Mouse (Mus musculus) neural tube, embryonic 14.5 days (tissue): ENCODE data around the gene Slc24a3. TPM values are rescaled to one million over a fixed set of nuclear protein-coding genes. Genes with fewer than 3 reads are reported as not detected.

Experiments
- ATAC-seq: fragments of 200-750 bp; cut with Nextera tagmentation; 2 replicates; pipeline ENCODE4 v1.8.0; 2017; ENCODE audit warnings: low read depth, mild to moderate bottlenecking, moderate TSS enrichment, moderate library complexity
- H3K27ac ChIP-seq: fragments of 300-500 bp; sonication (generic); 2 replicates; pipeline ENCODE4 v1.5.1; 2014; ENCODE audit warnings: low read depth, mild to moderate bottlenecking, control low read depth, low read length, moderate library complexity, mixed read lengths
- H3K27me3 ChIP-seq: fragments of 300-500 bp; sonication (generic); 2 replicates; pipeline ENCODE4 v1.6.1; 2014; ENCODE audit warnings: low read length; ENCODE audit not compliant: control insufficient read depth, insufficient read depth
- H3K36me3 ChIP-seq: fragments of 300-500 bp; sonication (generic); 2 replicates; pipeline ENCODE4 v1.6.1; 2014; ENCODE audit warnings: low read length, mixed read lengths; ENCODE audit not compliant: control insufficient read depth, insufficient read depth
- H3K4me1 ChIP-seq: fragments of 300-500 bp; sonication (generic); 2 replicates; pipeline ENCODE4 v1.6.1; 2014; ENCODE audit warnings: low read length; ENCODE audit not compliant: control insufficient read depth, insufficient read depth
- H3K4me2 ChIP-seq: fragments of 300-500 bp; sonication (generic); 2 replicates; pipeline ENCODE4 v1.6.1; 2014; ENCODE audit warnings: mild to moderate bottlenecking, low read depth, low read length, control low read depth
- H3K4me3 ChIP-seq: fragments of 300-500 bp; sonication (generic); 2 replicates; pipeline ENCODE4 v1.5.1; 2014; ENCODE audit warnings: low read depth, low read length, control low read depth, mixed read lengths
- H3K9ac ChIP-seq: fragments of 300-500 bp; sonication (generic); replicated peaks from 2 replicates; pipeline ENCODE4 v1.6.1; 2014; ENCODE audit warnings: low read depth, mild to moderate bottlenecking, control low read depth, low read length, mixed read lengths
- H3K9me3 ChIP-seq: fragments of 300-500 bp; sonication (generic); 2 replicates; pipeline ENCODE4 v1.6.1; 2016; ENCODE audit warnings: low read length; ENCODE audit not compliant: control insufficient read depth
- WGBS: fragments of 180-500 bp; shearing (Covaris S2); extraction: QIAGEN DNeasy Blood & Tissue Kit; methylation state at CpG from one replicate; pipeline ENCODE4 v1.1.7; 2014; 5-methylcytosine and 5-hydroxymethylcytosine counted together
- polyA plus RNA-seq: library from polyadenylated mRNA; unstranded; fragments of >200 nt; fragmentation: Nextera tagmentation; extraction: Ambion mirVana; gene quantifications from 2 replicates; pipeline ENCODE4 v1.2.1, GENCODE M21; 2014

Gene Slc24a3
- polyA plus RNA-seq, 1 experiment from 2014 or later, result 31.2 TPM

DNA sequence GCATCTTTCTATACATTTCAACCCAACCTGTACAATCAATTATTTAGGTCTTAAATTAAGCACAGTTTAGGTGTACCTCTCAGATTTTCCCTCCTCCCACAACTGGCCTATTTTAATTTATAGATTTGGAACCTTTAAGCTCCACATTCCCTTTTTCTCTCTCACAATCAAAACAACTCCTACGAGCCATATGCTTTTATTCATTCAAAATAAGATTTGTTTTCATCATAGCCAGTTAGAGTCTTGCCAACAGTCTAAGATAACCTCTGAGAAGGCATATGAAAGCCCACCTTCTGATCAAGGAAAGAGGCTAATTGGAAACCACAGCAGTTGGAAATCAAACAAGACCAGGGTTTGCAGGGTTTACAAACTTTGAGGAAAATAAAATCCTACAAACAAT, 177.0 kb downstream of the Slc24a3 start:
- WGBS, result 82% methylated on average over 1 of the region's 1 CpGs
- no peak for ATAC-seq

GRCm38 (mm10) chr2:145353801-145354200, 186.2 kb downstream of the Slc24a3 start:
- whole genome bisulfite sequencing, result 79% methylated on average over 1 of the region's 1 CpGs
- ATAC-seq, result no peak
- Histone ChIP-seq H3K9ac (no peak overlapping the region), H3K4me1 (no peaks in the 10 kb centered on the region), H3K27ac (no peak overlapping the region), H3K27me3 (no peaks in the 10 kb centered on the region), H3K4me3 (no peak overlapping the region), H3K9me3 (no peaks in the 10 kb centered on the region), H3K36me3 (no peaks in the 10 kb centered on the region), H3K4me2 (no peak overlapping the region)

More for the DNA sequence above, 177.0 kb downstream of the Slc24a3 start:
- no peak overlapping the region for H3K9ac ChIP-seq
- H3K27me3 ChIP-seq, result no peaks in the 10 kb centered on the region
- no peak overlapping the region for H3K4me3 ChIP-seq
- H3K27ac ChIP-seq, result no peak overlapping the region
- no peak overlapping the region for H3K4me2 ChIP-seq
- H3K4me1 ChIP-seq, result no peaks in the 10 kb centered on the region
- H3K9me3 ChIP-seq, result no peaks in the 10 kb centered on the region
- H3K36me3 ChIP-seq, result no peaks in the 10 kb centered on the region

DNA sequence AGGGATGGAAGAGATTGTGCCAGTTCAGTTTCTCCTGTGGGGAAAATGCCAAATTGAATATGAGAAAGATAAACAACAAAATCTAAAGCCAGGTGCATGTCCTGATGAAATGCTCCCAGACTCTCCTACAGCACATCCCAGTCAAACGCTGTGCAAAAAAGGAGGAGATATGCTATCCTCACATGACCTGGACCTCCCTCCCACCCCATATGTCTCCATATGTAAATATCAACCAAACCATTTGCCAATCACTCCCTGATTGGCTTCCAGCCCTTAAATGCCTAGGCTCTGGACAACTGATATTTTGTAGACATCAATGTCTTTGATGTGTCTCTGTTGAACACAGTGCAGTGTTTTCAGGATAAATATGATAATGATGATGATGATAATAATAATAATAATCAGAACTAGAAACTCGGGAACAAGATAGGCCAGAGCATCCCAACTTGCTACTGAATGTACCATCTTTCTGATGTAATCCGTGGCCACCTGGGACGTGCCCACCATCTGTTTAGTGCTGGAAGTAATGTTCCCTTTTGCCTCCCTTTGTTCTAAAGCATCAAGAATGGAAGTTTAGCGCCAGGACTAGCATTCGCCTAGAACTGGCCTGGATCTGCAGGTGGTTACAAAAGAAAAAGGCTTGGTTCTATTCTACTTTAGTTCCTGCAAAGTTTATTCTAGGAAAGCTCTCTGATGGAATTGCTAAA, 190.8 kb downstream of the Slc24a3 start:
- no peak overlapping the region for H3K9ac ChIP-seq
- no peak overlapping the region for H3K4me3 ChIP-seq
- no peak overlapping the region for H3K27ac ChIP-seq
- H3K4me2 ChIP-seq, result no peak overlapping the region
- no peaks in the 10 kb centered on the region for H3K9me3 ChIP-seq
- H3K36me3 ChIP-seq, result no peaks in the 10 kb centered on the region
- no peak for ATAC-seq
- H3K27me3 ChIP-seq, result no peaks in the 10 kb centered on the region
- WGBS, result 80% methylated on average over 6 of the region's 6 CpGs
- H3K4me1 ChIP-seq, result no peaks in the 10 kb centered on the region

GRCm38 (mm10) chr2:145363604-145364003, 196.1 kb downstream of the Slc24a3 start:
- Histone ChIP-seq H3K27ac (no peak overlapping the region), H3K9me3 (no peaks in the 10 kb centered on the region), H3K36me3 (no peaks in the 10 kb centered on the region), H3K27me3 (no peaks in the 10 kb centered on the region), H3K9ac (no peak overlapping the region), H3K4me3 (no peak overlapping the region), H3K4me1 (no peaks in the 10 kb centered on the region), H3K4me2 (no peak overlapping the region)
- WGBS, result 82% methylated on average over 2 of the region's 2 CpGs
- no peak for ATAC-seq

- no peak for ATAC-seq
- H3K4me2 ChIP-seq, result no peak overlapping the region
- no peaks in the 10 kb centered on the region for H3K27me3 ChIP-seq
- H3K4me3 ChIP-seq, result no peak overlapping the region
- H3K36me3 ChIP-seq, result no peaks in the 10 kb centered on the region
- H3K9me3 ChIP-seq, result no peaks in the 10 kb centered on the region
- H3K27ac ChIP-seq, result no peak overlapping the region
- WGBS, result 63% methylated on average over 2 of the region's 2 CpGs
- H3K4me1 ChIP-seq, result no peaks in the 10 kb centered on the region
- H3K9ac ChIP-seq, result no peak overlapping the region
Measured at GRCm38 (mm10) chr2:145368701-145369100, 201.1 kb downstream of the Slc24a3 start.

DNA sequence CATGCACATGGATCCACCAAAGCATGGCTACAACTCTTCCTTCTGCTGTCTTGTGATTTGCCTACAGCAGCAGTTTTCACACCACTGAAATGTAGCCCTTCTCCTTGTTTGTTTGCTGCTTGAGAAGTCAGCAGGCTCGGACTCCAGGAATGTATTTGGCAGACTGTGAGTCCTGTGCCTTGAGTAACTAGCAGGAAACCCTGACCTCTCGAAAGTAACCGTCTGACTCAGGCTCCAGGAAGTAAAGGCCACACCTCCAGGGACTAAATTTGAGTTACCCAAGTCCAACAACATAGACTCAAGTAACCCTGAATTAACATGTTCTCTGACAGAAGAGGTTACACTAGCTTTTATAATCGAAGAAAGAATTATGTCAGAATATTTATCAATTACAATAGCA, 203.2 kb downstream of the Slc24a3 start:
- WGBS, result 86% methylated on average over 4 of the region's 4 CpGs
- H3K9me3 ChIP-seq, result no peaks in the 10 kb centered on the region
- no peak overlapping the region for H3K9ac ChIP-seq
- H3K4me2 ChIP-seq, result no peak overlapping the region
- H3K27ac ChIP-seq, result no peak overlapping the region
- ATAC-seq, result no peak
- H3K4me1 ChIP-seq, result no peaks in the 10 kb centered on the region
- H3K36me3 ChIP-seq, result no peaks in the 10 kb centered on the region
- no peak overlapping the region for H3K4me3 ChIP-seq
- H3K27me3 ChIP-seq, result no peaks in the 10 kb centered on the region

DNA sequence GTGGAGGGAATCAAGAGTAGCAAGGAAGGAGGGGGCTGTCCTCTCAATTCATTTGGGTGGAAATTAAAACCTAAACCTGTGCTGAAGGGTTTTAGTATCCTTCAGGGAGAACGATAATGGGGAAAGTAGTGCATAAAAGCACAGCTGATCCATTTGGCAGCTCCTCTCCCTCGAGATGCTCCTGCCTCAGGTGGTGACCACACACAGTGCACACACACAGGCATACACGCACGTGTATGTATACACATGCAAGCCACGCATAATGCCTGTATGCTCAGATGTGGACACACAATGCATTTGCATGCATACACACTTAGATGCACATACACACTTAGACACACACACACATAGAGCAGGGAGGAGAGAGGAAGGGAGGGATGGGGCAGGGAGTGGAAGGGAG, 206.2 kb downstream of the Slc24a3 start:
- 54% methylated on average over 5 of the region's 5 CpGs for WGBS
- Histone ChIP-seq H3K9me3 (no peaks in the 10 kb centered on the region), H3K27me3 (no peaks in the 10 kb centered on the region), H3K4me2 (no peak overlapping the region), H3K9ac (no peak overlapping the region), H3K4me1 (no peaks in the 10 kb centered on the region), H3K36me3 (no peaks in the 10 kb centered on the region), H3K27ac (no peak overlapping the region), H3K4me3 (no peak overlapping the region)
- ATAC-seq, result peak; percentile 77

DNA sequence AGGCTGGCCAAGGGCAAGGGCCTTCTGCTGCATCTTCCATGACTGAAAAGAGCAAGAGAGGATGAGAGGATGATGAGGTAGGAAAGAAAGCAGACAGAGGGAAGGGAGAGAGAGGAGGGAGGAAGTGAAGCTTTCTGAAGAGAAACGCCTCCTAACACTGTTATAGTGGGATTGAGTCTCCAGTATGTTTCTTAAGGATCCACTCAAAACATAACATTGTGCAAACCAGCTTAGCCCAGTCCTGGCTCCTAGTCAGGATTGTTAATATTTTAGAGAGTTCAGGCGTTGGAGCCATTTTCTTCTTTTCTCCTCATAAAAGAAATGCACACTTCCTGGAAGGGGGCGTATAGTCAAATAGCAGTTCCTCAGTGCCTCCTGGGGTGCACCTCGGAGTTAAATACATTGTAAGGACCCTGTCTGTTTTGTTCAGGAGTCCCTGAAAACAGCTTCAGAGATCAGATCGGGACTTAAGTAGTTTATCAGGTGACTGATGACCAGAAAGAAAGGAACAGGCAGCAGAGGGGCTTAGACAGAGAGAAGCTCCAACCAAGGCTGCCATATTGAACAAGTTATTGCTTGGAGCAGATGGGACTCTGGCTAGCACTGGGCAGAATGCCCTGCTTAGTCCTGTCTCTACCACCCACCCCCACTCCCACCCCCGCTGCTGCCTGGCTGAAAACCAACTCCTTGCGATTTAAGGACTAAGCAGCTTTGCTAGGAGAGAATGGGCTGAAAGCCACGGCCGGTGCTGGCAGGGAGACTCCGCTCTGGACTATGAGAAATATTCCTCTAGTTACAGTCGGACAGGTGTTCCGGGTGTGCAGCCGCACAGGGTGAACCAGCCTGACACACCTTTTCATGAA, 215.6 kb downstream of the Slc24a3 start:
- Histone ChIP-seq H3K9me3 (no peaks in the 10 kb centered on the region), H3K36me3 (no peaks in the 10 kb centered on the region), H3K27ac (no peak overlapping the region), H3K27me3 (no peaks in the 10 kb centered on the region), H3K4me3 (no peak overlapping the region), H3K4me2 (no peak overlapping the region), H3K9ac (no peak overlapping the region), H3K4me1 (no peaks in the 10 kb centered on the region)
- ATAC-seq, result peak; percentile 87
- WGBS, result 57% methylated on average over 13 of the region's 13 CpGs

- no peak overlapping the region for H3K27ac ChIP-seq
- H3K4me2 ChIP-seq, result no peak overlapping the region
- no peak for ATAC-seq
- no peak overlapping the region for H3K4me3 ChIP-seq
- no peaks in the 10 kb centered on the region for H3K4me1 ChIP-seq
- WGBS, result 98% methylated on average over 2 of the region's 2 CpGs
- H3K9ac ChIP-seq, result no peak overlapping the region
- no peaks in the 10 kb centered on the region for H3K9me3 ChIP-seq
- H3K27me3 ChIP-seq, result no peaks in the 10 kb centered on the region
- no peaks in the 10 kb centered on the region for H3K36me3 ChIP-seq
Measured at GRCm38 (mm10) chr2:145384221-145384620, 216.7 kb downstream of the Slc24a3 start.
